Mouse (Mus musculus) stomach, postnatal 0 days (tissue): Measurements from ENCODE around the gene Narfl.

Experiments used
- CTCF ChIP-seq: IDR thresholded peaks from 2 replicates; pipeline ENCODE4 v1.5.1; 2016; ENCODE audit warnings: antibody characterized with exemption, low read depth, mild to moderate bottlenecking, moderate library complexity
- EP300 ChIP-seq: optimal IDR thresholded peaks from 2 replicates; pipeline ENCODE3; 2016; ENCODE audit warnings: antibody characterized with exemption

- TF ChIP-seq EP300 (no peak), CTCF (no peak)
These were observed 13.4 kb upstream of the Narfl start for GRCm38 (mm10) chr17:25760148-25760547.
